Mouse (Mus musculus) bone marrow macrophage, adult 2 months (primary cell): ENCODE measurements around the gene Galnt17. TPM values are rescaled to one million over a fixed set of nuclear protein-coding genes. Genes with fewer than 3 reads are reported as not detected.

ENCODE experiments used
- H3K27ac ChIP-seq: 2 replicates; pipeline ENCODE4 v1.5.1; 2012; ENCODE audit warnings: low read depth, low read length; ENCODE audit not compliant: insufficient read depth
- H3K4me1 ChIP-seq: 2 replicates; pipeline ENCODE4 v1.6.1; 2012; ENCODE audit warnings: low read length; ENCODE audit not compliant: control insufficient read depth, insufficient read depth
- H3K4me3 ChIP-seq: 2 replicates; pipeline ENCODE4 v1.5.1; 2012; ENCODE audit warnings: mild to moderate bottlenecking, low read length, moderate library complexity; ENCODE audit not compliant: insufficient read depth
- CTCF ChIP-seq: IDR thresholded peaks from 2 replicates; pipeline ENCODE4 v1.5.1; 2012; ENCODE audit warnings: low read depth, mild to moderate bottlenecking, low read length, moderate library complexity
- POLR2A ChIP-seq: IDR thresholded peaks from 2 replicates; pipeline ENCODE4 v1.6.1; 2012; ENCODE audit warnings: mild to moderate bottlenecking, low read depth, low read length, borderline replicate concordance
- polyA plus RNA-seq: library from polyadenylated mRNA; stranded (reverse); fragments of >200 nt; gene quantifications from 2 replicates; pipeline ENCODE4 v1.2.4, GENCODE M21; 2012; ENCODE audit not compliant: missing spikeins, insufficient read depth, insufficient read length

Galnt17 gene
- polyA plus RNA-seq, 1 experiment: not detected

DNA sequence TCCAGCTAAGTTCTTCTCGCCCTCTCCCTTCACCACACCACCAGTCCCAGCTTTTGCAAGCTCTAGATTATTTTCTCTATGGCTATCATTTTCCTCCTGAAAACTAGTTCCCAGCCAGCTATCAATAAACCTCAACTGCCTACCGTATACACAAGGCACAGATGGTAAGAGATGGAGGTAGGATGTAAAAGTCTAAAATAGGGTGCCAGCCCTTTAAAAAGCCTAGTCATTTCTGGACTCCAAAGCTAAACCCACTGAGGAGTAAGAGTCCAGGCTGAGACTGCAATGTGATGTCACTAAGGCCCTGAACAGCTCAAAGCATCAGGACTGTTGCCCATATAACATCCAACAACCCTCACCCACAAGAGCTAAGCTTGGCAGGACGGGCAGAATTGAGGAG, 6.8 kb downstream of the Galnt17 start:
- Histone ChIP-seq H3K27ac (no peak overlapping the region), H3K4me1 (no peaks in the 10 kb centered on the region)
- TF ChIP-seq CTCF: no peak
- no peak for TF ChIP-seq POLR2A

GRCm38 (mm10) chr5:131293726-131294449, 14.4 kb downstream of the Galnt17 start:
- TF ChIP-seq CTCF (no peak), POLR2A (no peak)
- H3K4me3 ChIP-seq: no peak overlapping the region
- no peak overlapping the region for H3K27ac ChIP-seq
- H3K4me1 ChIP-seq: no peaks in the 10 kb centered on the region

More for the DNA sequence above, 6.8 kb downstream of the Galnt17 start:
- H3K4me3 ChIP-seq: no peak overlapping the region

- no peak overlapping the region for H3K4me3 ChIP-seq
- TF ChIP-seq CTCF (no peak), POLR2A (no peak)
- no peaks in the 10 kb centered on the region for H3K4me1 ChIP-seq
- no peak overlapping the region for H3K27ac ChIP-seq
These were observed 21.2 kb downstream of the Galnt17 start for GRCm38 (mm10) chr5:131287091-131287490.

DNA sequence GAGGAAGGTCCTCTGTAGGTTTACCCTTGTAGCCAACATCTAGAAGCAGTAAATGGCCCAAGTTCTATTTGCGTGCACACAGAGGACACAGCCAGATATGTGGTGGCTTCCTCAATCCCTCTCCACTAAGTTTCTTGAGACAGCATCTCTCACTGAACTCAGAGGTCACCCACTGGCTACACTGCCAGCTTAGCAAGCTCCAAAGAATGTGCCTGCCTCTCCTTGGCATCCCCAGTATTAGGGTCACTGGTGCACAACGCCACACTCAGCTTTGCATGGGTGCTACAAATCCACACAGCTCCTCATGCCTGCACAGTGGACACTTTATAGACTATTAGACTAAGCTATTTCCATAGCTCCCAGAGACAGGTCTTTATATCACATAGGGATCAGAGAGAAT, 21.6 kb downstream of the Galnt17 start:
- TF ChIP-seq POLR2A (no peak), CTCF (no peak)
- Histone ChIP-seq H3K4me3 (no peak overlapping the region), H3K27ac (no peak overlapping the region), H3K4me1 (no peaks in the 10 kb centered on the region)

GRCm38 (mm10) chr5:131280349-131280748, 27.9 kb downstream of the Galnt17 start:
- Histone ChIP-seq H3K27ac (no peak overlapping the region), H3K4me1 (no peaks in the 10 kb centered on the region), H3K4me3 (no peak overlapping the region)
- TF ChIP-seq CTCF: no peak
- no peak for TF ChIP-seq POLR2A

- no peaks in the 10 kb centered on the region for H3K4me1 ChIP-seq
- no peak overlapping the region for H3K4me3 ChIP-seq
- no peak overlapping the region for H3K27ac ChIP-seq
- TF ChIP-seq CTCF (no peak), POLR2A (no peak)
These were observed 29.0 kb downstream of the Galnt17 start for GRCm38 (mm10) chr5:131279286-131279685.

DNA sequence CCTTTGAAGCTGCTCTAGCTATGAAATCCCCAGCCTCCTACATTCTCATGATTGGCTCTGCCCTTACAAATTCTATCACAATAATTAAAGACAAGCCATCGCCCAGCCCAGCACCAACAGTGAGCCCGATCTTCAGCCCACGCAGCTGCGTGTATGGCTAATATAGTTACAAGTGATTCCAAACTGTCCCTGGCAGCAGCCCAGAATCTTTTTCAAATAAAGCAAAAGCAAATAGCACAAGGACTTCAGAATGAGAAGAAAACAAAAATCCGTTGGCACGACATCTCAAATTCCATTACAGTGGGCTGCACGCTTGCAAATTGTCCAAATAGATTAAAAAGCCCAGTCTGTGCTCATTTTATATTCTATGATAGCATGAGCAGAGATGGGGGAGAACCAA, 31.1 kb downstream of the Galnt17 start:
- H3K27ac ChIP-seq: no peak overlapping the region
- H3K4me3 ChIP-seq: no peak overlapping the region
- no peaks in the 10 kb centered on the region for H3K4me1 ChIP-seq
- no peak for TF ChIP-seq CTCF
- TF ChIP-seq POLR2A: no peak

GRCm38 (mm10) chr5:131266291-131266690, 42.0 kb downstream of the Galnt17 start:
- TF ChIP-seq POLR2A: no peak
- TF ChIP-seq CTCF: no peak
- Histone ChIP-seq H3K4me1 (no peaks in the 10 kb centered on the region), H3K27ac (no peak overlapping the region), H3K4me3 (no peak overlapping the region)

DNA sequence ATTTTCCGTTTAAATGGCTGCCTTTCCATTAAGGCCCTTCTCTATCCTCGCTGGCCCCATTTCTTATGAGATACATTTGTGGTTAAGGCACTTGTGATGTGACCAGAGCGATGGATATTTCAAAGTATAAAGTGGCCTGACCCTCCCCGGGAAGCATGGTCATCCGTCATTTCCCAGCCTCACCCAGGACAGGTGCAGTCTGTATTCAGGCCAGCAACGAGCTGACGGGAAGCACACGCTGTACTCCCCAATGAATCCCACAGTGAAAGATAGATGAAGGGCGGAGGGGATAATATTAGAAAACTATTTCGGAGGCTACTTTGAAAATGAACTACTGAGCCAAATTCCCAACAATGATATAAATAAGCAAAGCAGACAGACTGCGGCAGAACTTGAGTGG, 44.2 kb downstream of the Galnt17 start:
- Histone ChIP-seq H3K4me3 (no peak overlapping the region), H3K4me1 (no peaks in the 10 kb centered on the region), H3K27ac (no peak overlapping the region)
- TF ChIP-seq CTCF (no peak), POLR2A (no peak)

- no peaks in the 10 kb centered on the region for H3K4me1 ChIP-seq
- no peak overlapping the region for H3K4me3 ChIP-seq
- no peak overlapping the region for H3K27ac ChIP-seq
- TF ChIP-seq POLR2A (no peak), CTCF (no peak)
These were observed 57.3 kb downstream of the Galnt17 start for GRCm38 (mm10) chr5:131250701-131251636.
